Mouse (Mus musculus): ENCODE measurements around the gene Sema5b. TPM values are rescaled to one million over a fixed set of nuclear protein-coding genes. Genes with fewer than 3 reads are reported as not detected.

Sema5b gene
- polyA plus RNA-seq, 1 experiment, result not detected

DNA sequence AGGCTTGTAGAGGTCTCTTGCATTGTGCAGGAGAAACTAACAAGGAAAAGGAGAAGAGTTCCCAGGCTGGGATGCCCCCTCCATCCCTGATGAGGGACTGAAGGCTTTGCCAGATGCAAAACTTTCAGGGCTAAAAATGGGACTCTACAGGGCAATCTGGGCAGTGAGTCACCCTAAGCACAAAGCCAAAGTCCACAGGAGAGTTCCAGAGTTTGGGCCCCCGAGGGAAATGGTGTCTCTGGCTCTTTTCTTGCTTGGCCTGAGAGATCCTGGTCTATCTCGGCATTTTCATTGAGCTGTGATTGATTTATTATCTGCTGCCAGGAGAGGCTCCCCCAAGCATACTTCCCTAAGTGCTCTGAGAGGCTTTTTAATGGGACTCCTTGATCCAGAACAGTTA lies 92.1 kb downstream of the Sema5b start:
- H3K4me1 ChIP-seq (ENCODE audit: control insufficient read depth, insufficient read depth, low read length), result peaks cover 8% of the 10 kb centered on the region; the same call in 1 of the 2 replicates
- H3K27ac ChIP-seq (ENCODE audit: insufficient read depth, low read depth, low read length), result no peak overlapping the region
- TF ChIP-seq POLR2A (IDR thresholded peaks at IDR 0.05; ENCODE audit: insufficient read depth, low read depth, low read length) (no peak), CTCF (IDR thresholded peaks at IDR 0.05; ENCODE audit: insufficient read depth, low read depth, low read length) (no peak)
- H3K4me3 ChIP-seq (ENCODE audit: insufficient read depth, low read depth, low read length), result no peak overlapping the region
- WGBS, result 63% methylated on average over 2 of the region's 2 CpGs

GRCm38 (mm10) chr16:35634971-35635370 lies 94.0 kb downstream of the Sema5b start:
- TF ChIP-seq CTCF (IDR thresholded peaks at IDR 0.05; ENCODE audit: insufficient read depth, low read depth, low read length) (no peak), POLR2A (IDR thresholded peaks at IDR 0.05; ENCODE audit: insufficient read depth, low read depth, low read length) (no peak)
- Histone ChIP-seq H3K4me3 (ENCODE audit: insufficient read depth, low read depth, low read length) (no peak overlapping the region), H3K27ac (ENCODE audit: insufficient read depth, low read depth, low read length) (no peak overlapping the region), H3K4me1 (ENCODE audit: control insufficient read depth, insufficient read depth, low read length) (peaks cover 8% of the 10 kb centered on the region; the same call in 1 of the 2 replicates)
- WGBS, result 85% methylated on average over 4 of the region's 4 CpGs

DNA sequence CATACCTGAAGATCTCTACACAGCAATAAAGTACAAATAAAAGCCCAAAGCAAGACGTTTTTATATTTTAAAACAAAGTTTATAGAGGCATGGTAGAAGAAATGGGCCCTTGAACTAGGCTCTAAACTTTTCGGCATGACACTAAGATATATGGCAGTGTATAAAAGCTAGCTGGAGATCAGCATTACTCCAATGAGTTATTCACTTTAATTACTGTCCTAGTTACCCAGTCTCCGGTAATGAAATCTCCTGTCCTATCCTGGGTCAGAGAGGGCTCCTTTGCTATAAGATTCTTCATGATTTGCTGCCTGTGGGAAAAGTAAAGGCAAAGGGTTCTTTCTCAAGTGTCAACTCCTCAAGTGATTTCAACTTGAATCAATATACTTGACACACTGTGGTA lies 98.6 kb downstream of the Sema5b start:
- no peaks in the 10 kb centered on the region for H3K4me1 ChIP-seq (ENCODE audit: control insufficient read depth, insufficient read depth, low read length)
- 84% methylated on average over 3 of the region's 3 CpGs for WGBS
- no peak overlapping the region for H3K27ac ChIP-seq (ENCODE audit: insufficient read depth, low read depth, low read length)
- no peak overlapping the region for H3K4me3 ChIP-seq (ENCODE audit: insufficient read depth, low read depth, low read length)
- no peak for TF ChIP-seq POLR2A (IDR thresholded peaks at IDR 0.05; ENCODE audit: insufficient read depth, low read depth, low read length)

GRCm38 (mm10) chr16:35648862-35649261 lies 107.9 kb downstream of the Sema5b start:
- no peak overlapping the region for H3K4me3 ChIP-seq (ENCODE audit: insufficient read depth, low read depth, low read length)
- H3K4me1 ChIP-seq (ENCODE audit: control insufficient read depth, insufficient read depth, low read length), result peaks cover 10% of the 10 kb centered on the region
- 40% methylated on average over 4 of the region's 4 CpGs for WGBS
- H3K27ac ChIP-seq (ENCODE audit: insufficient read depth, low read depth, low read length), result no peak overlapping the region
- TF ChIP-seq POLR2A (IDR thresholded peaks at IDR 0.05; ENCODE audit: insufficient read depth, low read depth, low read length) (no peak), CTCF (IDR thresholded peaks at IDR 0.05; ENCODE audit: insufficient read depth, low read depth, low read length) (no peak)

- peaks cover 10% of the 10 kb centered on the region for H3K4me1 ChIP-seq (ENCODE audit: control insufficient read depth, insufficient read depth, low read length)
- H3K4me3 ChIP-seq (ENCODE audit: insufficient read depth, low read depth, low read length), result no peak overlapping the region
- 63% methylated on average over 6 of the region's 6 CpGs for WGBS
- no peak overlapping the region for H3K27ac ChIP-seq (ENCODE audit: insufficient read depth, low read depth, low read length)
- no peak for TF ChIP-seq CTCF (IDR thresholded peaks at IDR 0.05; ENCODE audit: insufficient read depth, low read depth, low read length)
- TF ChIP-seq POLR2A (IDR thresholded peaks at IDR 0.05; ENCODE audit: insufficient read depth, low read depth, low read length), result no peak
Observed at GRCm38 (mm10) chr16:35652206-35652605, 111.3 kb downstream of the Sema5b start.

- Histone ChIP-seq H3K4me1 (ENCODE audit: control insufficient read depth, insufficient read depth, low read length) (peaks cover 10% of the 10 kb centered on the region), H3K4me3 (ENCODE audit: insufficient read depth, low read depth, low read length) (no peak overlapping the region), H3K27ac (ENCODE audit: insufficient read depth, low read depth, low read length) (no peak overlapping the region)
- 84% methylated on average over 3 of the region's 3 CpGs for WGBS
- TF ChIP-seq CTCF (IDR thresholded peaks at IDR 0.05; ENCODE audit: insufficient read depth, low read depth, low read length) (no peak), POLR2A (IDR thresholded peaks at IDR 0.05; ENCODE audit: insufficient read depth, low read depth, low read length) (no peak)
Observed at GRCm38 (mm10) chr16:35652706-35653105, 111.8 kb downstream of the Sema5b start.

DNA sequence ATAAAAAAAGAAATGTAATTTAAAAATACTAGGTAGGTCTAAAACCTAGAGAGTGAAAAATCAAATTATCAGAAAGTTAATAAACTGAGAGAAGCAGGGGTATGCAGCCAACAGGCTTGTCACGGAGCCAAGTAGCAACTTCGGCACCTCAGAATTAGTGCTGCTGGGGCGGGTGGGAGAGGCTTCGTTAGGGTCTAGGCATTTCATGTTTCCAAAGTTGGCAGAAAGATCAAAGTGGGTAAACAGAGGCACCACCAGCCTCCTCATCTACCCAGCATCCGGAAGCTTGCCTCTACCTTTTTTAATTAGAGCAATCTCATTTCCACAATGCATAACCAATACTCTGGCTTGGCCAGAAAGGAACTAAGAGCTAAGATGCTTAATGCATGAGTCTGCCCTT lies 113.0 kb downstream of the Sema5b start:
- Histone ChIP-seq H3K4me1 (ENCODE audit: control insufficient read depth, insufficient read depth, low read length) (peaks cover 5% of the 10 kb centered on the region), H3K27ac (ENCODE audit: insufficient read depth, low read depth, low read length) (no peak overlapping the region), H3K4me3 (ENCODE audit: insufficient read depth, low read depth, low read length) (no peak overlapping the region)
- 66% methylated on average over 5 of the region's 5 CpGs for WGBS
- TF ChIP-seq CTCF (IDR thresholded peaks at IDR 0.05; ENCODE audit: insufficient read depth, low read depth, low read length), result no peak
- TF ChIP-seq POLR2A (IDR thresholded peaks at IDR 0.05; ENCODE audit: insufficient read depth, low read depth, low read length), result no peak

GRCm38 (mm10) chr16:35660222-35660621 lies 119.3 kb downstream of the Sema5b start:
- no peak overlapping the region for H3K4me3 ChIP-seq (ENCODE audit: insufficient read depth, low read depth, low read length)
- WGBS, result 47% methylated on average over 36 of the region's 36 CpGs
- H3K27ac ChIP-seq (ENCODE audit: insufficient read depth, low read depth, low read length), result no peak overlapping the region
- no peaks in the 10 kb centered on the region for H3K4me1 ChIP-seq (ENCODE audit: control insufficient read depth, insufficient read depth, low read length)
- TF ChIP-seq POLR2A (IDR thresholded peaks at IDR 0.05; ENCODE audit: insufficient read depth, low read depth, low read length), result no peak
- TF ChIP-seq CTCF (IDR thresholded peaks at IDR 0.05; ENCODE audit: insufficient read depth, low read depth, low read length), result no peak

- Histone ChIP-seq H3K27ac (ENCODE audit: insufficient read depth, low read depth, low read length) (no peak overlapping the region), H3K4me3 (ENCODE audit: insufficient read depth, low read depth, low read length) (no peak overlapping the region), H3K4me1 (ENCODE audit: control insufficient read depth, insufficient read depth, low read length) (no peaks in the 10 kb centered on the region)
- TF ChIP-seq POLR2A (IDR thresholded peaks at IDR 0.05; ENCODE audit: insufficient read depth, low read depth, low read length) (no peak), CTCF (IDR thresholded peaks at IDR 0.05; ENCODE audit: insufficient read depth, low read depth, low read length) (no peak)
- 97% methylated on average over 9 of the region's 9 CpGs for WGBS
Observed at GRCm38 (mm10) chr16:35663831-35664414, 123.0 kb downstream of the Sema5b start.

GRCm38 (mm10) chr16:35664847-35665246 lies 123.9 kb downstream of the Sema5b start:
- 83% methylated on average over 4 of the region's 4 CpGs for WGBS
- no peaks in the 10 kb centered on the region for H3K4me1 ChIP-seq (ENCODE audit: control insufficient read depth, insufficient read depth, low read length)

More at GRCm38 (mm10) chr16:35664847-35665246, 123.9 kb downstream of the Sema5b start:
- H3K4me3 ChIP-seq (ENCODE audit: insufficient read depth, low read depth, low read length), result no peak overlapping the region
- no peak overlapping the region for H3K27ac ChIP-seq (ENCODE audit: insufficient read depth, low read depth, low read length)
- TF ChIP-seq CTCF (IDR thresholded peaks at IDR 0.05; ENCODE audit: insufficient read depth, low read depth, low read length), result no peak
